Mouse (Mus musculus): ENCODE data around the gene Tia1. TPM values are rescaled to one million over a fixed set of nuclear protein-coding genes. Genes with fewer than 3 reads are reported as not detected.

Tia1 gene
- polyA plus RNA-seq, 1 experiment from 2014 or later: 401 TPM

DNA sequence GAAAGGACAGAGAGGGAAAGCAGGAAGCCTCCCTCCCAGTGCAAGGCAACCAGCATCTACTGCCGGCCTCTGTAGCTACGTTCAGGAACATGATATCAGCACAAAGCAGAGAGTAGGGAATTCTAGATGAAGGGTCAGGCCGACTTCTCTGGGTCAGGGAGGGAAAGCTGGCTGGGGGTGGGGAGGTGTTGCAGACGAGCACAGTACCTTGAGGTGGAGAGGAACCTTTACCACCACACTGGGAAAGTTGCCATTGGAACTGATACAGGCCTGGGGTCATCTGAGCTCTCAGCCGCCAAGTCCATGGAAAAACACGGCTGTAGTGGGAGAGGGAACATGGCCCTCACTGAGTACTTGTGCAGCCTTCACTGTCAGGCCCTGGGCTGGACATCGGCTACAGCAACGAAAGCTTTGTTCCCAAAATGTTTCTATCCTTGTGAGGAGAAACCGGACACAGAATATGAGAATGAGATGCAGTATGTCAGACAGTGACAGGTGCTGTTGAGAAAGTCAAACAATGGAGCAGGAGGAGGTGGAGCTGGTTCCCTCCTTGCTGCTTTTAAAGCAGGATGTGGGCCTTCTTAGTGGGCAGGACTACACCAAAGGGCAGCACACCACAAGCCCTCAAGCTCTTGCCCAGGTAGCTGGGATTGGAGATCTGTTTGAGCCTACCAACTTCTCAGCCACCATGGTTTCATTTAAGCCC lies 71.6 kb downstream of the Tia1 start:
- Histone ChIP-seq H3K27ac (replicated peaks) (no peak overlapping the region), H3K27me3 (no peaks in the 10 kb centered on the region), H3K4me2 (replicated peaks) (no peak overlapping the region), H3K36me3 (no peaks in the 10 kb centered on the region), H3K9ac (replicated peaks) (no peak overlapping the region), H3K4me3 (no peak overlapping the region), H3K9me3 (no peaks in the 10 kb centered on the region), H3K4me1 (peaks cover 18% of the 10 kb centered on the region)
- 85% methylated on average over 9 of the region's 9 CpGs for WGBS
- ATAC-seq (replicated peaks): no peak

DNA sequence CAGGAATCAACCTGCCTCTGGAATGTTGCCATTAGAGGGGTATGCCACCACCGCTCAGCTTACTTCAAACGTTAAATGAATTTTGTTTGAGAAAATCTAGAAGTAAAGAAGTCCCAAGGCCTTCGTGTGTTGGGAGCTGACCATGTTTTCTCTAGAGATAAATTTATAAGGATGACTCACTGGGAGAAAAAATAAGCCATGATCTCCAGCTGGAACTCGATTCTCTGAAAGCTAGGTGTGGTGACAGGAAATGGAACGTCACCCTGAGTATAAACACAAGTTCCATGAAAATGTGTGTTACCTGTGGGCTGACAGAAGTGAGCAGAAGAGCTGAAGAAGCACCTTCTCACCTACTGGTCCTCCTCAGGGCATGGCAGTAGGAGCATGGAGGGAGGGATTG lies 72.9 kb downstream of the Tia1 start:
- H3K4me1 ChIP-seq: peaks cover 11% of the 10 kb centered on the region
- no peaks in the 10 kb centered on the region for H3K36me3 ChIP-seq
- H3K27ac ChIP-seq (replicated peaks): no peak overlapping the region
- no peaks in the 10 kb centered on the region for H3K9me3 ChIP-seq
- no peak overlapping the region for H3K4me3 ChIP-seq
- no peak for ATAC-seq (replicated peaks)
- no peak overlapping the region for H3K4me2 ChIP-seq (replicated peaks)
- WGBS: 86% methylated on average over 5 of the region's 5 CpGs
- no peak overlapping the region for H3K9ac ChIP-seq (replicated peaks)
- no peaks in the 10 kb centered on the region for H3K27me3 ChIP-seq

- 75% methylated on average over 3 of the region's 3 CpGs for WGBS
- ATAC-seq (replicated peaks): no peak
- Histone ChIP-seq H3K27me3 (no peaks in the 10 kb centered on the region), H3K27ac (replicated peaks) (no peak overlapping the region), H3K4me3 (no peak overlapping the region), H3K9ac (replicated peaks) (no peak overlapping the region), H3K4me2 (replicated peaks) (no peak overlapping the region), H3K4me1 (no peaks in the 10 kb centered on the region), H3K9me3 (no peaks in the 10 kb centered on the region), H3K36me3 (no peaks in the 10 kb centered on the region)
These were observed 75.3 kb downstream of the Tia1 start for GRCm38 (mm10) chr6:86479311-86479710.

GRCm38 (mm10) chr6:86479816-86480188 lies 75.8 kb downstream of the Tia1 start:
- no peak overlapping the region for H3K4me2 ChIP-seq (replicated peaks)
- ATAC-seq (replicated peaks): no peak
- no peaks in the 10 kb centered on the region for H3K36me3 ChIP-seq
- no peak overlapping the region for H3K9ac ChIP-seq (replicated peaks)
- no peaks in the 10 kb centered on the region for H3K27me3 ChIP-seq
- no peaks in the 10 kb centered on the region for H3K9me3 ChIP-seq
- H3K27ac ChIP-seq (replicated peaks): no peak overlapping the region
- no peaks in the 10 kb centered on the region for H3K4me1 ChIP-seq
- H3K4me3 ChIP-seq: no peak overlapping the region

DNA sequence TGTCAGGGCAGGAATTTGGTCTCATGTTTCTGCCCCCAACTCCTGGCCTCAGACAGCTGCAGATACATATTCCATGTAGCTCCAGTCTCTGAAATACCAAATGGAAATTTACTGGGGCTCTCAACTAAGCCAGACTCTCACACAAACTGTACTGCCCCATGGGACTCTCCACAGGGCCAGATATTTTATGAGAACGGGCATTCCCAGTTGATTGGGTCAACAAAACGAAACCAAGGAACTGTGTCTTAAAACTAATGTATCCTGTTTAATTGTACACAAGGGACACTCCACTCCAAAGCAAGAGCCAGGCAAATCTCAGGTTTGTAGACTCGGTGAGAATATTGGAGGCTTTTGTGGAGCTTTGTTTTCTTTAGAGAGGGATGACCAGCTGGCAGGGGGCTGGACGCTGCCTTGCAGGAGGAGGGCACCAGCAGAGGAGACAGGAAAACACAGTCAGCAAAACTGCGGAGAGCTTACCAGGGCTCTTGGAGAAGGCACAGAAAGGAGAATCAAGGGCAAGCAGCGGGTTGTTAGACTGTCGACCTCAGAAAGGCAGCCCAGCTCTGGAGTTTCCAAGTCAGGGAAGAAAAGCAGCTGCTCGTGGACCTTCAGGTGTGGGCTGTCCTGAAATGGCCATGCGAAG lies 76.3 kb downstream of the Tia1 start:
- H3K36me3 ChIP-seq: no peaks in the 10 kb centered on the region
- no peaks in the 10 kb centered on the region for H3K9me3 ChIP-seq
- no peak overlapping the region for H3K4me2 ChIP-seq (replicated peaks)
- H3K27me3 ChIP-seq: no peaks in the 10 kb centered on the region
- H3K9ac ChIP-seq (replicated peaks): no peak overlapping the region
- no peak overlapping the region for H3K4me3 ChIP-seq
- ATAC-seq (replicated peaks): no peak
- 46% methylated on average over 9 of the region's 9 CpGs for WGBS
- H3K27ac ChIP-seq (replicated peaks): no peak overlapping the region
- no peaks in the 10 kb centered on the region for H3K4me1 ChIP-seq

- Histone ChIP-seq H3K27ac (replicated peaks) (no peak overlapping the region), H3K9ac (replicated peaks) (no peak overlapping the region), H3K9me3 (no peaks in the 10 kb centered on the region), H3K36me3 (no peaks in the 10 kb centered on the region), H3K4me3 (no peak overlapping the region), H3K27me3 (no peaks in the 10 kb centered on the region), H3K4me2 (replicated peaks) (no peak overlapping the region), H3K4me1 (0 out of 2 replicates have a peak, but pooled peaks cover 5% of the 10 kb centered on the region)
- WGBS: 92% methylated on average over 5 of the region's 5 CpGs
- no peak for ATAC-seq (replicated peaks)
These were observed 77.9 kb downstream of the Tia1 start for GRCm38 (mm10) chr6:86481871-86482270.

Other genes starting within 250 kb of the Tia1 start
- gene Tgfa, start 209.0 kb upstream of the Tia1 start, polyA plus RNA-seq (2015; fragmentation: Nextera tagmentation; extraction: Ambion mirVana): 11.5 and 12.6 TPM in 2 replicates
- 119 and 123 TPM in 2 replicates for gene Fam136a, start 38.6 kb upstream of the Tia1 start, polyA plus RNA-seq (2015; fragmentation: Nextera tagmentation; extraction: Ambion mirVana)
- gene Snrpg, start 32.9 kb upstream of the Tia1 start, polyA plus RNA-seq (2015; fragmentation: Nextera tagmentation; extraction: Ambion mirVana): 510 and 573 TPM in 2 replicates
- 102 and 110 TPM in 2 replicates for gene Pcyox1, start 7.1 kb upstream of the Tia1 start, polyA plus RNA-seq (2015; fragmentation: Nextera tagmentation; extraction: Ambion mirVana)
- gene Gm44790, start 22.4 kb downstream of the Tia1 start, polyA plus RNA-seq (2015; fragmentation: Nextera tagmentation; extraction: Ambion mirVana): not detected in 2 replicates
- gene C87436, start 34.2 kb downstream of the Tia1 start, polyA plus RNA-seq (2015; fragmentation: Nextera tagmentation; extraction: Ambion mirVana): 33.2 and 35.3 TPM in 2 replicates
- 409 and 412 TPM in 2 replicates for gene Pcbp1, start 122.1 kb downstream of the Tia1 start, polyA plus RNA-seq (2015; fragmentation: Nextera tagmentation; extraction: Ambion mirVana)
- gene Asprv1, start 223.9 kb downstream of the Tia1 start, polyA plus RNA-seq (2015; fragmentation: Nextera tagmentation; extraction: Ambion mirVana): 0.59 and 0.61 TPM in 2 replicates